Mouse (Mus musculus) G1E (cell line): Measurements from ENCODE around the gene Atad5. TPM values are rescaled to one million over a fixed set of nuclear protein-coding genes. Genes with fewer than 3 reads are reported as not detected.
A peak's percentile ranks its signal among the peaks of the same experiment; 100 is the strongest.

Experiments used
- ATAC-seq: 2 replicates; pipeline ENCODE4 v1.8.0; 2016; ENCODE audit warnings: mild to moderate bottlenecking; ENCODE audit not compliant: insufficient number of reproducible peaks, poor library complexity, low FRiP score, severe bottlenecking; ENCODE audit errors: extremely low read depth
- DNase-seq: peaks from one replicate; pipeline ENCODE4 v3.0.0; 2012; ENCODE audit warnings: low spot score
- H3K27me3 ChIP-seq: 2 replicates; pipeline ENCODE4 v1.6.1; 2012; ENCODE audit warnings: mild to moderate bottlenecking, low read length, inconsistent platforms; ENCODE audit not compliant: insufficient read depth
- H3K36me3 ChIP-seq: replicated peaks from 2 replicates; pipeline ENCODE3; 2012; ENCODE audit warnings: mild to moderate bottlenecking, inconsistent platforms
- H3K4me1 ChIP-seq: 2 replicates; pipeline ENCODE4 v1.6.1; 2012; ENCODE audit warnings: low read depth, low read length, inconsistent platforms, mixed read lengths; ENCODE audit not compliant: insufficient read depth
- H3K4me3 ChIP-seq: 2 replicates; pipeline ENCODE4 v1.5.1; 2012; ENCODE audit warnings: low read depth, mild to moderate bottlenecking, inconsistent platforms, low read length, moderate library complexity, mixed read lengths
- H3K9me3 ChIP-seq: replicated peaks from 2 replicates; pipeline ENCODE4 v1.6.1; 2012; ENCODE audit warnings: inconsistent platforms
- CTCF ChIP-seq: IDR thresholded peaks from 2 replicates; pipeline ENCODE4 v1.5.1; 2012; ENCODE audit warnings: low read depth, low read length, inconsistent platforms, mixed read lengths
- GATA1 ChIP-seq: IDR thresholded peaks from 2 replicates; pipeline ENCODE4 v1.6.1; 2012; ENCODE audit warnings: borderline replicate concordance, low read length, inconsistent platforms, mixed read lengths
- GATA2 ChIP-seq: IDR thresholded peaks from 2 replicates; pipeline ENCODE4 v1.6.1; 2012; ENCODE audit warnings: low read depth, low read length, inconsistent platforms, borderline replicate concordance
- POLR2AphosphoS5 ChIP-seq: IDR thresholded peaks from 2 replicates; pipeline ENCODE4 v1.6.1; 2012; ENCODE audit warnings: low read depth, low read length, inconsistent platforms; ENCODE audit not compliant: insufficient replicate concordance
- TAL1 ChIP-seq: conservative IDR thresholded peaks from 2 replicates; pipeline ENCODE4 v1.6.1; 2012; ENCODE audit warnings: low read depth, low read length, inconsistent platforms, mixed read lengths
- polyA plus RNA-seq: library from polyadenylated mRNA; stranded (reverse); fragments of >175 nt; gene quantifications from 2 replicates; pipeline ENCODE4 v1.2.3, GENCODE M21; 2012
- total RNA-seq, 2 experiments: library from RNA; stranded (forward) in 1 of 2; stranded (reverse) in 1 of 2; fragments of 200-1000 nt in 1 of 2; fragments of >200 nt in 1 of 2; fragmentation: Nextera tagmentation in 1 of 2; gene quantifications; 2 replicates each; pipeline ENCODE4 v1.2.3; 2014 to 2017

The Atad5 gene
- total and polyA plus RNA-seq, 3 experiments = 7.0 to 88.0 (median 69.2) TPM

DNA sequence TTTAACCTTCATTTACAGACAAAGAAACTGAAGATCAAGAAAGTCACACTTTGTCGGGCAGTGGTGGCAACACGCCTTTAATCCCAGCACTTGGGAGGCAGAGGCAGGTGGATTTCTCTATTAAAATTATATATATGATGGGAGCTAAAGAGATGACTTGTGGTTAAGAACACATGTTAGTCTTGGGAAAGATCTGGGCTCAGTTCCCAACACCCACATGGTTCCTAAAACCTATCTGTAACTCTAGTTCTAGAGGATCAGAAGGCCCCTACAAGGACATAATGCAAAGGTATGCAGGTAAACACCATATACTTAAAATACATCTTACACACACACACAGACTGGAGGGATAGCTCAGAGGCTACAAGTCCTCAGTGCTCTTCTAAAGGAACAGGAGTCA, 18.2 kb upstream of the Atad5 start:
- no peak for TF ChIP-seq GATA1
- TF ChIP-seq TAL1 = no peak
- TF ChIP-seq POLR2AphosphoS5 = no peak
- TF ChIP-seq CTCF = no peak
- TF ChIP-seq GATA2 = no peak
- no peak for ATAC-seq
- Histone ChIP-seq H3K36me3 (peaks cover 71% of the 10 kb centered on the region), H3K4me1 (peaks cover 66% of the 10 kb centered on the region), H3K27me3 (no peaks in the 10 kb centered on the region), H3K4me3 (no peak overlapping the region), H3K9me3 (no peaks in the 10 kb centered on the region)
- no peak for DNase-seq

DNA sequence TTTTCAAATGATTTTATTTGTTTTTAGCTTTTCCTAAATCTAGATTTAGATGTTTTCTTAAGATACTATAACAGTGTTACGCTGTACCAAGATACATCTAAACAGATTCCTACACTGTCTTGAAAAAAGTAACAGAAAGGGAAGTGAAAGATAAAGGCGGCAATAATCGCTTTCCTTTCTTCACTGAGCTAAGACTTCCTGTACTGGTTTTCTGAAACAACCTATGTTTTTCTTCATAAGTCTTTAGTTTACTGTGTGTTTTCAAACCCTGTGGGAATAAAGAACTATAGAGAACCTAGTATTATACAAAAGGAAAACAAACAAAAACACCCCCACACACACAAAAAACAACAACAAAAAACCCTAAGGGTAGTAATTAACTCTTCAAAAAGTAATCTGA, 16.8 kb upstream of the Atad5 start:
- H3K36me3 ChIP-seq = peaks cover 71% of the 10 kb centered on the region
- no peak overlapping the region for H3K4me3 ChIP-seq
- DNase-seq (no peak), ATAC-seq (no peak)
- TF ChIP-seq CTCF (no peak), GATA2 (no peak)
- H3K9me3 ChIP-seq = no peaks in the 10 kb centered on the region
- peaks cover 72% of the 10 kb centered on the region for H3K4me1 ChIP-seq
- no peaks in the 10 kb centered on the region for H3K27me3 ChIP-seq

DNA sequence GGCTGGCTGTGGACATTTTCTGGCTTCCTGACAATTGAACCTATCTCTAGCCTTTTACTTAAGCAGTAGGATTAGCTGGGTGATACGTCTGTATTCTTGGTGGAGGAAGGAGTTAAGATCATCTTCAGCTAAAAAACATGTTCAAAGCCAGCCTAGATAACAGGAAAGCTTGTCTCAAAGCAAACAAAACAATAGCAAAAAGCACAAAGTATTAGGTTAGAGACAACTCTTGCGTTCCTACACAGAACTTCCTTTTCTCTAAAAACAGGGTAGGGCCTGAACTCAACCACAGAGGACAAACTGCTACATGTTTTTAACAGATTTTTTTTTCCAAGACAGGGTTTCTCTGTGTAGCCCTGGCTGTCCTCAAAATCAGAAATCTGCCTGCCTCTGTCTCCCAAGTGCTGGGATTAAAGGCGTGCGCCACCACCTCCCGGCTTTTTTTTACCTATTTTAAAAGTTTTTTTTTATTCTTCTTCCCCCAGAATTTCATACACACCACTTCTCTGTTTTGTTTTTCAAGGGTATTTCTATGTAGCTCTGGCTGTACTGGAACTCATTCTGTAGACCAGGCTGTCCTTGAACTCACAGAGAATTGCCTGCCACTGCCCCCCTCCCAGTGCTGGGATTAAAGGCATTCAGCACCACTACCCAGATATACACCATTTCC, 13.5 kb upstream of the Atad5 start:
- H3K36me3 ChIP-seq = peaks cover 60% of the 10 kb centered on the region
- H3K27me3 ChIP-seq = no peaks in the 10 kb centered on the region
- no peak overlapping the region for H3K4me3 ChIP-seq
- peaks cover 66% of the 10 kb centered on the region for H3K4me1 ChIP-seq
- DNase-seq (no peak), ATAC-seq (no peak)
- H3K9me3 ChIP-seq = no peaks in the 10 kb centered on the region
- TF ChIP-seq GATA2 (no peak), POLR2AphosphoS5 (no peak), GATA1 (no peak), CTCF (no peak), TAL1 (no peak)

DNA sequence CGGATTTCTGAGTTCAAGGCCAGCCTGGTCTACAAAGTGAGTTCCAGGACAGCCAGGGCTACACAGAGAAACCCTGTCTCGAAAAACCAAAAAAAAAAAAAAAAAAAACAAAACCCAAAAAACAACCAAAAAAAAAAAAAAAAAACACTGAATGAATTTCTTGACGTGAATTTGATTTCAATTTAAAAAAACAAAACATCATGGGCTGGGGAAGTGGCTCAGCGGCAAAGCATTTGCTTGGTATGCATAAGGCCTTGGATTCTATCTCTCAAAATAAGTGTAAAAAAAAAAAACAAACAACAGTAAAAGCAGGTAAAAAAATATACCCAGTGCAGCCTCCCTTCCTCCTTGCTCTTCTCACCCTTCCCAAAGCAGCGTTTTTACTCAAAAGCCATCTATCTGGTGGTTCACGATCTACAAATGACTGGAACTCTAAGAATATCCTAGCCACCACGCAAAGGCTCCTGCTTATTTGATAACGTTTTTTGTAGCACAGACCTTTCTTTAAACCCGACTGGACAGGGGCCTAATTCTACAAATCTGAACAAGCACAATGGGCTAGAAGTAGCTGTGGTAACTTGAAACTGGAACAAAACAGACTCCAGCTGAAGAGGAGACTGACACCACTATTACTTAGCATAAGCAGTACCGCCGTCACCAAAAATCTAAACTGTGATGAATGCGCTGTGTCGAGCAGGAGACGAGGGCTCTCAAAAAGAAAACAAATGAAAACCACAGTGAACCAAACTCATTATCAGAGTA, 11.2 kb upstream of the Atad5 start:
- peaks cover 65% of the 10 kb centered on the region for H3K4me1 ChIP-seq
- peaks cover 46% of the 10 kb centered on the region for H3K36me3 ChIP-seq
- DNase-seq (no peak), ATAC-seq (no peak)
- H3K27me3 ChIP-seq = no peaks in the 10 kb centered on the region
- no peak for TF ChIP-seq POLR2AphosphoS5
- no peak for TF ChIP-seq GATA1
- TF ChIP-seq TAL1 = no peak
- no peak for TF ChIP-seq GATA2
- TF ChIP-seq CTCF = no peak
- no peaks in the 10 kb centered on the region for H3K9me3 ChIP-seq
- H3K4me3 ChIP-seq = peak overlapping the region; percentile 53; the same call in 1 of the 2 replicates

- H3K27me3 ChIP-seq = no peaks in the 10 kb centered on the region
- peaks cover 7% of the 10 kb centered on the region for H3K9me3 ChIP-seq
- ATAC-seq (no peak), DNase-seq (no peak)
- peaks cover 61% of the 10 kb centered on the region for H3K4me1 ChIP-seq
- TF ChIP-seq GATA1 = no peak
- no peak for TF ChIP-seq CTCF
- no peak for TF ChIP-seq POLR2AphosphoS5
- TF ChIP-seq GATA2 = no peak
- no peak for TF ChIP-seq TAL1
- H3K36me3 ChIP-seq = peaks cover 40% of the 10 kb centered on the region
- peak overlapping the region; percentile 65 for H3K4me3 ChIP-seq
Observed at GRCm38 (mm10) chr11:80078831-80079230, 10.4 kb upstream of the Atad5 start.

GRCm38 (mm10) chr11:80079751-80080150, 9.4 kb upstream of the Atad5 start:
- Histone ChIP-seq H3K4me1 (peaks cover 60% of the 10 kb centered on the region), H3K9me3 (peaks cover 7% of the 10 kb centered on the region), H3K36me3 (peaks cover 33% of the 10 kb centered on the region), H3K4me3 (peak overlapping the region; percentile 91), H3K27me3 (no peaks in the 10 kb centered on the region)
- TF ChIP-seq CTCF (no peak), POLR2AphosphoS5 (no peak), GATA2 (no peak), TAL1 (peak; percentile 50; the same call in 1 of the 2 replicates)
- DNase-seq (no peak), ATAC-seq (no peak)
